Mouse (Mus musculus) urinary bladder, adult 18-20 months (tissue): ENCODE measurements at regions not wholly inside any gene's neighbourhood (a gene's known extent, or its start where the extent isn't known, plus 50 kb on each side); places are given as distances from the start of the nearest gene placed in this dataset.

Experiments
- DNase-seq, 2 experiments: peaks; one replicate each; pipeline ENCODE4 v3.0.0; 2022; ENCODE audit warnings: low spot score in 2 of 2, mixed read lengths in 2 of 2

DNA sequence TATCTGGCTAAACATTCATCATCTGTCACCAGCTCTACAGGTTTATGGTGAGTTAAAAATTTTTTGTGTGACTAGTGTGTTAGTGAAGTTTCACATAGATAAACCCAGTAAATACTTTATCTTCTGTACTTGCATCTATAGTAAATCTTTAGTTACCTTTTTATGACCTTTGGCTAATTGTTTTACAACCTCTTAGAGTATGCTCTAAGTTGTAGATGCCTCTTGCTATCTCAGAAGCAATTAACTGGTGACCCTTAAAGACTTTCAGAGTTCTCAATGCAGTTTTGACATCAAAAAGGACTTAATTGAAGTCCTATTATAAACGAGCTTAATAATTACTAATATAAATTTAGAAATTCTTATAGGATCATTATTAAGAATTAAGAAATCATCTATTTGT, 265.6 kb downstream of the Hivep2 start:
- DNase-seq = no peak

- DNase-seq = no peak
Measured at GRCm38 (mm10) chr10:14217284-14217683, 251.4 kb downstream of the Hivep2 start.

DNA sequence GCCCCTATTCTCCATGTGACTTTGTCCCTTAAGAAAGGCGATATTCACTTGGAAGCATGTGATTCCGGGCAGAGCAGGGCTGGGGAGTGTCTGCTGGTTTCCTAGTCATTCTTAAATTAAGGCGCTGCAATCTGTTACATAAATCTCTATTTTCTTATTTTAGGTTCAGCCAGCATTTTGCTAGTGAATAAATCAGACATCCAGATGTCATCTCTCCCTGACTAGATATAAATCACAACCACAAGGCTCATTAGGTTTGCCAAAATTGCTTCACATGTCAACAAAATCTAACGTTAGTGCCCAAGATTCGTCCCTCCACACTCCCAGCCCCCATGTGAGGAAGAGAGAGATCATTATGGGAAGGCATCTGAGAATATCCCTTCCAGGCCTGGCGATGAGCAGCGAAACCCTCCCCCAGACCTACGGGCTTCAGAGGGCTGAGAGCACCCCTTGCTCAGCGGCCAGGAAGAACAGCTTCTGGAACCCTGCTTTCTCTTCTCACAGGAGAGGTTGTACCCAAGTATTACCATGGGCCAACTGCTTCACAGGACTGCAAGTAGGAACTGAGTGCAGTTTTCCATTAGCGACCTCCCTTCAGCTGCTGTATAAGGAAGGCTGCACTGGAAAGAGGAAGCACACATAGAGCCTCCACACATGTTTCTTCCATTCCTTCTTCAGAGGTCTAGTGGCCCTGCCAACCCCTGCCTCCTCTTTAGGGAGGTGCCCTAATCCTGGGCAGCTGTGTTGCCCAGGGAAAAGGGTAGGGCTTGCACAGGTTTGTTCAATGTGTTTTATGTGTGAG, 250.5 kb downstream of the Hivep2 start:
- no peak for DNase-seq

- DNase-seq = no peak
Measured at GRCm38 (mm10) chr10:14215512-14215911, 249.6 kb downstream of the Hivep2 start.

DNA sequence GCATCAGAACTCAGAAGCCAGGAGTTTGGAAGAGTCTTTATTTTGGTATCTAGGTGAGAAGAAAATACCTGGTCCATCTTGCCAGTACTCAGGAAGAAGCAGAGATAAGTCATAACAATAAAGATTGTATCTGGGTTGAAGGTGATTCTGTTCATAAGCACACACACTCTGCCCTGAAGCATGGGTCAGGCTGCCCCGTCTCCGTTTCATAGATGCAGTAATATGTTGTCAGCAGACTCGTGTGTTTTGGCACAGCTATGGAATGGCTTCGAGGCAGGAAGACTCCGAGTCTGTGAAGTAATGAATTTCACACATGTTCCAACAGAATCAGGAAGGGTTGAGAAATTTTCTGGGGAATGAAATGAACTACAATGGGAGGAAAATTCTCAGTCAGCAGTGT, 247.7 kb downstream of the Hivep2 start:
- no peak for DNase-seq

DNA sequence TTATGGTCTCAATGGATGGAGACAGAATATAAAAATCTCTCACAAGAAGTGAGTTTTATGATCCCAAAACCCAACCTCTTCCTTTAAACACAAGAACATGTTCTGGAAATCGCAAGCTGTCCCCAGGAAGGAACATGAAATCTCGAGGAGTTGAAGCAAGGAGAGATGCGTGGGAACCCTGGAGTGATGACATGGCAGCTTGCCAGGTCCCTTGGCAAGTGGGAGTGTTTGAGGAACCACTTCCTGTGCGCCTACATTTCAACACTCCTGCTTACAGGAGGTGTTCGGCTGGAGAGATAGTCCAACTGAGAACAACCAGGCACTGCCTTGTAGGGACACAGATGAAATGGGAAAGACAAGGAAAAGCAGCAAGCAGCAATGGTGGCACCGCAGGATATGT, 246.1 kb downstream of the Hivep2 start:
- DNase-seq = no peak

DNA sequence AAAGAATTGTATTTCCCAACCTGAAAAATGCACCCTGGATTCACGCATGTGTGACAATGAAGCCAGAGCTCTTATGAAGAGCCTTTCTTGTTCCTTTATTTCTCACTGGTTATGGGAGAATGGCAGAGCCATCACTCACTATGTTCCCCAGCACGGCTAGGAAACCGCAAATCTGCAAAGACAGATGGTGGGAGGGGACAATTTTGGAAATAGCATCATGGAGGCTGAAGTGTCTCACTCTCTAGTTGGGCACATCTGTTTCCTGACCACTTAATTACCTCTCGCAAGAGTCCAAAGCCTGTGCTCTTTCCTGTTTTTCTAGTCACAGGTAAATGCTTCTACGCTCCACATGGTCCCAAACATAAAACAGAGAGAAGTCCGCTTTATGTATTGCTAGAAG, 245.6 kb downstream of the Hivep2 start:
- no peak for DNase-seq

GRCm38 (mm10) chr10:14210445-14210844, 244.6 kb downstream of the Hivep2 start:
- DNase-seq = no peak

DNA sequence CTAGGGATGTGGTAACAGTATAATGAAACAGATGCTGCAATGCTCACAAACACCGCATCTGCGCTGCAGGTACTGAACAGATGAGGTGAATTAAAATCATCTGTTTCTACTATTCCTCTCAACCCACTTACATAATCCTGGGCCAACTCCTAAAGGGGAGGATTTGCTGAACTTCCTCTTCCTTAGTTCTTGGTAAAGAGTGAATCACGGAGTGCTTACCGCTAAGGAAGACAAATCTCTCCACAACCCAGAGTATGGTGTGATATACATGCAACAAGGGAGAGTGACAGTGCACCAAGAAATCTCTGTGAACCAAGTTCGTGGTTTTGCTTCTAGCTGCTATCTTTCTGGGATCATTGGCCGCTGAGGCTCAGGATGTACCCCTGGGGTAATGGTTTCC, 244.2 kb downstream of the Hivep2 start:
- no peak for DNase-seq

- no peak for DNase-seq
Measured at GRCm38 (mm10) chr10:14208206-14208605, 242.3 kb downstream of the Hivep2 start.

DNA sequence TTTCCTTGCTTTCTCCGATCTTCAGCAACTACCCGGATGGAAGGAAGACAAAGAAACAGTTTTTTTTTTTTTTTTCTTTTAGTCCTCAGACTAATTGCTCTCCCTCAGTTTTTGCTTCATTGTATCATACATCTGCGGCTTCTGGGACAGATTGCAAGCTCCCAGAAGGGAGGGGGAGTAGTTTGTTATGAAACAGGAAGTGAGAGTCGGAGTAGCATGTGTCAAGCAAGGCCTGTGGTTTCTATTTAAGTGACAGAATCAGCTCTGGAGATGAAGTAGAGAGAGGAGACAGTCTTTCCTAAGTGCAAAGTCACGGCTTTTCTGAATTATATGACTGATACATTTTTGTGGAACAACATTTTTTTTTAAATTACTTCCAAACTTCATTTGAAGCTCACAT, 241.7 kb downstream of the Hivep2 start:
- no peak for DNase-seq

- no peak for DNase-seq
Measured at GRCm38 (mm10) chr10:14207051-14207570, 241.2 kb downstream of the Hivep2 start.
